Mouse (Mus musculus) heart, adult 2 months (tissue): ENCODE measurements around the gene Tbc1d9. TPM values are rescaled to one million over a fixed set of nuclear protein-coding genes. Genes with fewer than 3 reads are reported as not detected.

ENCODE experiments used
- DNase-seq, 2 experiments: peaks; one replicate each; pipeline ENCODE4 v3.0.0; 2021
- H3K27ac ChIP-seq: fragments of 200-600 bp; 2 replicates; pipeline ENCODE4 v1.8.1; 2022
- H3K27me3 ChIP-seq: fragments of 200-500 bp; 2 replicates; pipeline ENCODE4 v1.6.1; 2012; ENCODE audit warnings: mild to moderate bottlenecking, low read length, inconsistent platforms, mixed read lengths; ENCODE audit not compliant: control insufficient read depth, insufficient read depth
- H3K36me3 ChIP-seq: fragments of 200-500 bp; 2 replicates; pipeline ENCODE4 v1.6.1; 2012; ENCODE audit warnings: low read length, inconsistent platforms; ENCODE audit not compliant: control insufficient read depth, insufficient read depth
- H3K4me1 ChIP-seq: fragments of 200-500 bp; 2 replicates; pipeline ENCODE4 v1.6.1; 2011; ENCODE audit warnings: low read length; ENCODE audit not compliant: control insufficient read depth, insufficient read depth
- H3K4me3 ChIP-seq: fragments of 200-600 bp; 2 replicates; pipeline ENCODE4 v1.8.1; 2022
- H3K79me2 ChIP-seq: fragments of 200-500 bp; replicated peaks from 2 replicates; pipeline ENCODE4 v1.6.1; 2012; ENCODE audit warnings: mild to moderate bottlenecking, inconsistent platforms, low read length, moderate library complexity, mixed read lengths; ENCODE audit not compliant: control insufficient read depth, insufficient read depth
- H3K9ac ChIP-seq: fragments of 200-500 bp; 2 replicates; pipeline ENCODE4 v1.6.1; 2012; ENCODE audit warnings: low read depth, mild to moderate bottlenecking, control low read depth, inconsistent platforms, low read length, mixed read lengths
- CTCF ChIP-seq: fragments of 200-600 bp; IDR thresholded peaks from 2 replicates; pipeline ENCODE4 v1.8.1; 2022; ENCODE audit warnings: antibody characterized with exemption, mild to moderate bottlenecking, moderate library complexity
- EP300 ChIP-seq: fragments of 200-500 bp; IDR thresholded peaks from 2 replicates; pipeline ENCODE4 v1.6.1; 2011; ENCODE audit warnings: low read depth, low read length, control low read depth; ENCODE audit not compliant: insufficient read depth
- POLR2A ChIP-seq: fragments of 200-500 bp; IDR thresholded peaks from 2 replicates; pipeline ENCODE4 v1.6.1; 2011; ENCODE audit warnings: mild to moderate bottlenecking, low read depth, low read length, control low read depth; ENCODE audit not compliant: insufficient read depth
- WGBS: fragments of 180-500 bp; shearing (Covaris S2); methylation state at CpG from one replicate; pipeline ENCODE4 v1.1.7; 2018; 5-methylcytosine and 5-hydroxymethylcytosine counted together
- intact Hi-C: fragments of 180-260 bp; cut with DNase I; formaldehyde crosslinking; loops from one replicate; pipeline ENCODE4 v1.15.1; 2025
- long read RNA-seq: library from polyadenylated mRNA; stranded (forward); transcript quantifications from one replicate; pipeline ENCODE4 v2.0.0, GENCODE M21; 2021
- polyA plus RNA-seq: library from polyadenylated mRNA; depleted of rRNA; stranded (reverse); fragments of >200 nt; gene quantifications from 2 replicates; pipeline ENCODE4 v1.2.3, GENCODE M21; 2012; rRNA removed
- total RNA-seq, 2 experiments: library from RNA; stranded (reverse); gene quantifications; 2 replicates each; pipeline ENCODE4 v1.2.3; 2021

Gene Tbc1d9
- total RNA-seq (1 to 10 TPM; 2.3 to 2.6 TPM), polyA plus RNA-seq (2.4 and 3.1 TPM in 2 replicates)
- long read RNA-seq = 0 reads

- Histone ChIP-seq H3K9ac (peak within 1 kb of the TSS; percentile 66), H3K4me1 (no peaks in the 10 kb centered on the region), H3K36me3 (no peaks in the 10 kb centered on the region), H3K27ac (peak within 1 kb of the TSS; percentile 76), H3K79me2 (no peaks in the 10 kb centered on the region), H3K4me3 (peak within 1 kb of the TSS; percentile 77), H3K27me3 (no peaks in the 10 kb centered on the region; the same call in 1 of the 2 replicates)
- WGBS = under 1% methylated on average over 63 of the region's 63 CpGs
- peak; percentile 75 to 82 for DNase-seq
- intact Hi-C loops = no loop called here
- no peak for TF ChIP-seq POLR2A
- TF ChIP-seq EP300 = no peak
- peak; percentile 52 for TF ChIP-seq CTCF
Observed at GRCm38 (mm10) chr8:83165235-83165930, at the start of gene Tbc1d9. TSS of gene Tbc1d9 (plus strand) at chr8:83165352.

GRCm38 (mm10) chr8:83135086-83135485 is 30.1 kb upstream of the Tbc1d9 start:
- H3K9ac ChIP-seq = no peak overlapping the region
- no peaks in the 10 kb centered on the region for H3K79me2 ChIP-seq
- peaks cover 1% of the 10 kb centered on the region for H3K4me1 ChIP-seq
- intact Hi-C loops = no loop called here
- WGBS = 44% methylated on average over 2 of the region's 2 CpGs
- H3K27ac ChIP-seq = no peak overlapping the region
- DNase-seq = no peak
- no peak overlapping the region for H3K4me3 ChIP-seq
- H3K27me3 ChIP-seq = no peaks in the 10 kb centered on the region
- TF ChIP-seq POLR2A (no peak), CTCF (no peak), EP300 (no peak)
- H3K36me3 ChIP-seq = no peaks in the 10 kb centered on the region

DNA sequence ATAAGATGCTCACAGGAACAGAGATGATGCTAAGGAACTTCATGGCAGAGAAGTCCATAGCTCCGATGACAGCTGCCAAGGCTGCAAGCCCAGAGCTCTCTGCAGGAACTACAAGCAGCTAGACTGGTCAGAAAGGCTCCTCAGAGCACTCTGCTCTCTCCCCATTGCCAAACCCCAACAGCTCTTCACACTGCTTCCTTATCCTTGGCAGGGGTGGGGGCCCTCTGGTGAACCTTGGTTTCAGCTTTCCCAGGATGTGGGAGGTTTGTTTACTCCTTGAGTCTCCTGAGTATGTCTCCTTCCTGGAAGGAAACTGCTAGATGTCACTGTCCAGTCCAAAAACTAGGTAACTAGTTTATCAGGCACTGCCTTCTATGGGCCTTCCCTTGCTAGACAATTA is 25.1 kb upstream of the Tbc1d9 start:
- Histone ChIP-seq H3K4me1 (peaks cover 5% of the 10 kb centered on the region), H3K27ac (peak overlapping the region; percentile 55), H3K79me2 (no peaks in the 10 kb centered on the region), H3K4me3 (no peak overlapping the region), H3K27me3 (no peaks in the 10 kb centered on the region), H3K9ac (no peak overlapping the region), H3K36me3 (no peaks in the 10 kb centered on the region)
- intact Hi-C loops = no loop called here
- peak; percentile 26 to 29 for DNase-seq
- TF ChIP-seq EP300 = no peak
- TF ChIP-seq CTCF = no peak
- no peak for TF ChIP-seq POLR2A
- WGBS = 26% methylated on average over 1 of the region's 1 CpGs

DNA sequence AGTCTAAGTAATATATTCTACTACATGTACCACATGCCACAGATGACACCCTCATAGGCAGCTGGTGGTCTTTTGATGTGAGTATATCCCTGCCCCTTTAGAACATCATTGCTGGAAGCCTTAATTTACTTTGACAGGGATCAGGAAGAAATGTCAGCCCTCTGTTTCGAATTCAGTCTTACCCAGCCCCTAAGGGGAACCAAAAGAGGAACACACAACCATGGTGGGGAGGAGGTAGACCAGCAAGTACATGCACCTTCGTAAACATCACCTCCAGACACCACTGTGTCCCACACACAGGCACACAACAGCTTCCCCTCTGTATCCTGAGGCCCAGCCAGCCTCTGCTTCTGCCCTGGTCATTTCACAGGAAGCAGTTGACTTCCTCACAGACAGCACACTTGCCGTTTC is 24.4 kb upstream of the Tbc1d9 start:
- DNase-seq = peak in 1 of 2 experiments; percentile 29
- H3K27ac ChIP-seq = peak overlapping the region; percentile 55

GRCm38 (mm10) chr8:83141358-83141757 is 23.8 kb upstream of the Tbc1d9 start:
- Histone ChIP-seq H3K36me3 (no peaks in the 10 kb centered on the region), H3K4me1 (peaks cover 4% of the 10 kb centered on the region), H3K4me3 (no peak overlapping the region), H3K27me3 (no peaks in the 10 kb centered on the region), H3K27ac (no peak overlapping the region), H3K9ac (no peak overlapping the region), H3K79me2 (no peaks in the 10 kb centered on the region)
- DNase-seq = peak in 1 of 2 experiments; percentile 29
- intact Hi-C loops = no loop called here
- no peak for TF ChIP-seq CTCF
- no peak for TF ChIP-seq POLR2A
- TF ChIP-seq EP300 = no peak
- WGBS = 60% methylated on average over 5 of the region's 5 CpGs

More for the DNA sequence above, 24.4 kb upstream of the Tbc1d9 start:
- Histone ChIP-seq H3K36me3 (no peaks in the 10 kb centered on the region), H3K27me3 (no peaks in the 10 kb centered on the region), H3K9ac (no peak overlapping the region), H3K4me1 (peaks cover 5% of the 10 kb centered on the region), H3K4me3 (no peak overlapping the region), H3K79me2 (no peaks in the 10 kb centered on the region)
- intact Hi-C loops = no loop called here
- TF ChIP-seq CTCF = no peak
- TF ChIP-seq EP300 = no peak
- WGBS = 44% methylated on average over 3 of the region's 3 CpGs

DNA sequence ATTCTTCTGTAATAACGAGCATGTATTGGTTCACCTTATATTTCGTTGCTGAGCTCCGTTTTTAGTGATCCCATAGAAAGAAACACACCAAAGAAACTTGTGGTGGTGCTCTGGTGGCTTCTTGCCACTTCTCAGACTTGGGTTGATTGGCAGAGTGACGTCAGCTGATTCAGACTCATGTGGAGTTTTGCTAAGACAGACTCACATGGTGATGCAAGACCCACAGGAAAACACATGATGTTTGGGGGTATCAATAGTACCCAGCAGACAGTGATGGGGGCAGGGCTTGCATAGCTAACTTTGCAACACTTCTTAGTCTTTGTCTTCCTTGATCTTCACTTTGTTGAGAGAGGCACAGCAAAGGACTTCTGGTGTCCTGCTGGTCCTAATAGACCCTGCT is 20.6 kb upstream of the Tbc1d9 start:
- Histone ChIP-seq H3K4me3 (no peak overlapping the region), H3K9ac (no peak overlapping the region), H3K4me1 (peaks cover 4% of the 10 kb centered on the region), H3K27me3 (no peaks in the 10 kb centered on the region), H3K36me3 (no peaks in the 10 kb centered on the region), H3K27ac (no peak overlapping the region), H3K79me2 (no peaks in the 10 kb centered on the region)
- TF ChIP-seq EP300 (no peak), CTCF (no peak), POLR2A (no peak)
- intact Hi-C loops = no loop called here
- WGBS = 88% methylated on average over 4 of the region's 4 CpGs
- no peak for DNase-seq
